Mouse (Mus musculus) mouse trophoblast stem cell (cell line): ENCODE data around the gene Ampd3.

Experiments used
- in situ Hi-C, 2 experiments: fragments of 300-500 bp; cut with MseI, MboI; formaldehyde crosslinking; loops; 2 replicates in 1 of 2; 3 replicates in 1 of 2; pipeline ENCODE4 v1.15.1; 2025

Ampd3 gene

DNA sequence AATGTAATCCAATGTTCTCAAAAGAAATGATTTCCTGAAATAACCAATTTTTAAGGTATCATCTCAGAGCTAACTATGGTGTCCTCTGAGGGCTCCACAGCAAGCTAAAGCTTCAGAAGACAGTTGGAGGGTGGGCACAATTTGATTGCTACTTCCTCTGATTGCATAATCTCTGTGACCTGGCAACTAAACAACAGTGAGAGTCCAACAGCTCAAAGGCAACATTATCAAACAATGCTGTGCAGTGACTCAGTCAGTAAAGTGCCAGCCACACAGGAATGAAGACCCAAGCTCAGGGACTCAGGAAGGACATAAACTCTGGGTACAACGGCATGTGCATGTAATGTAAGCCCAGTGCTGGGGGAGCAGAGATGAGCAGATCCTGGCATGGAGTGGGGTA is 65.0 kb downstream of the Ampd3 start:
- in situ Hi-C loops = no loop called here

GRCm38 (mm10) chr7:110834018-110834417 is 66.0 kb downstream of the Ampd3 start:
- in situ Hi-C loops = no loop called here

GRCm38 (mm10) chr7:110834522-110834921 is 66.5 kb downstream of the Ampd3 start:
- in situ Hi-C loops = no loop called here

GRCm38 (mm10) chr7:110840332-110840731 is 72.3 kb downstream of the Ampd3 start:
- in situ Hi-C loops = no loop called here

DNA sequence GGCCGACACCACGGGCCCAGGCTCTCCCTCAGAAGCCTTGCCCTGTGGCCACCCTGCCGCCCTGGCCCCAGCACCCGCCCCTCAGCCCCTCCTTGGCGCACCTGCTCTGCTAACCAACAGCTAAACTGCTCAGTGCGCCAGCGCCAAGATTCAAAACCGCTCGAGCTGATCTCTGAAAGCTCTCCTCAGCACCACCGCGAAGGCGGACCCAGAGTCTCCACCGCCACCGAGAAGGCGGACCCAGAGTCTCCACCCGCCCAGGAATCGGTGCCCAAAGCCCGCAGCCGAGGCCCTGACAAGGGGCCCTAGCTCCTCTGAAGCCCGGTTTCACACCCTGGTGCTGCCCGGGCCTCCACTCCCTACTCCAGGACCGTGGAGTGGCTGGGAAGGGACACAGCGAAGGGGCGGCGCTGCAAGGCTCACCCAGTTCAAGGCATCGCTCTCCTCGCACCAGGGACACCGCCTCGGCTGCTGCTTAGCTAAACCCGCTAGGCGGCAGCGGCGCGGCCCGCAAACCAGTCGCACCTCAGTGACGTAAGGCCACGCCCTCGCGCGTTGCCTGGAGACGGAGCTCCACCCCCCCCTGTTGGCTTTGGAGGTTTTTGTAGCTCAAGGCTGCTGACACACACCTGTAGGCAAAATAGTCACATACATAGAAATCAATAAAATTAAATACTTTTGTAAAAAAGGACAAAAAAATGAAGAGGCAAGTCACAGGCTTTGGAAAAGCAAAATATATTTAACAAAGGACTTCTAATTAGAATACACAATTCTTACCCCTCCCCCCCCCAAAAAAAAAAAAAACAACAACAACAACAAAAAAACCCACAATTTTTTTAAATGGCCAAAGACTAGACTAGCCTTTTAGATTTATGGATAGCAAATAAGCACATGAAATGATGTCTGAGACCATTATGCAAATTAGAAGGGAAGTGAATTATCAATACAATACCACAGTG is 76.2 kb downstream of the Ampd3 start, which contains the start of gene Rnf141:
Rnf141 (minus strand) TSS at position 542 of the 959 bp plus-strand sequence.
- in situ Hi-C loops = no loop called here

DNA sequence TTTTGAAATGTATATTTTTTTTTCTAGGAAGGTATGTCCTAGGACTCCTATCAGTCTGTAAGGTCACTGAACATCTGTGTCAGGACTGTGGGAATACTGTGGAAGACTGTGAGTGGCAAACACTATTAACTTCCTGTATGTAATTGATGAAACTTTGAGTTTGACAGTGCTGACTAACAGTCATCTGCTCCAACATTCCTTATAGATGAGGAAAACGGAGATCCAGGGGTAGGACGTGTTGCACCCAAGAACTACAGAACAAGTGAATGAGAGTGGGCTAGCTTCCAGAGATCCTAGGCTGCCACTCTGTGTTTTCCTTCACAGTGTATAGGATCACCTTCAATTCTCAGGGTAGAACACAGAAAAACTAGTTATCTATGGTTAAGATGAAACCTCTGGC is 79.3 kb downstream of the Ampd3 start:
- in situ Hi-C loops = no loop called here

- in situ Hi-C loops = no loop called here
Observed at GRCm38 (mm10) chr7:110848371-110848770, 80.4 kb downstream of the Ampd3 start.

GRCm38 (mm10) chr7:110851541-110852203 is 83.7 kb downstream of the Ampd3 start:
- in situ Hi-C loops = no loop called here

- in situ Hi-C loops = no loop called here
Observed at GRCm38 (mm10) chr7:110853611-110854010, 85.6 kb downstream of the Ampd3 start.

GRCm38 (mm10) chr7:110854519-110854918 is 86.5 kb downstream of the Ampd3 start:
- in situ Hi-C loops = no loop called here

DNA sequence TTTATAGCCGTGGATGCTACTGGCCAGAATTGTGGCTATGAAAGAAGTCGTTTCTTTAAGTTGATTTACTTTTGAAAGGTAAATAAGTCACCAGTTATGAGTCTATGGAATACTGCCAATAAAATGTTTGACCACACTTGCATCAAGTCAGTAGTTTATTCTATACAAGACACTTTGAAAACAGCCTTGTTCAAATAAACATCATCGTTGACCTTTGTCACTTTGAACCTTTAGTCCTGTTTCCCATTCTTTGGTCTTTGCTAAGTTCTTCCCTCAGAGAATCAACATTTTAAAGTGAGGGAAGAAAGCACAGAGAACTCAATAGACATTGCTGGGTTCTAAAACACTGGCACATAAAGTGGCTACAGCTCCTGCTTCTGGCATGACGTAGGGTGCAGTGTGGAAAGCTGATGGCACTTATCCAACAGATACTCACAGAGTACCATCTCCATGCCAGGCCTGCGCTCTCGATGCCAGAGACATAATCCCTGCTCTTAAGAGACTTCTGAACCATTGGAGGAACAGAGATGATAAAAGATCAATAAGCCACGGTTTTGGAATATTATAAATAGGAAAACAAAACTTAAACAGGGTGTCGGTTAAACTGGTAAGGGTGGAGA is 87.0 kb downstream of the Ampd3 start:
- in situ Hi-C loops = no loop called here

- in situ Hi-C loops = no loop called here
Observed at GRCm38 (mm10) chr7:110855604-110856003, 87.6 kb downstream of the Ampd3 start.

GRCm38 (mm10) chr7:110860129-110860528 is 92.1 kb downstream of the Ampd3 start:
- in situ Hi-C loops = no loop called here
